Mouse (Mus musculus) forebrain, embryonic 15.5 days (tissue): ENCODE measurements around the gene Ube2r2. TPM values are rescaled to one million over a fixed set of nuclear protein-coding genes. Genes with fewer than 3 reads are reported as not detected.

ENCODE experiments used
- polyA plus RNA-seq: library from polyadenylated mRNA; unstranded; fragments of >200 nt; fragmentation: Nextera tagmentation; extraction: Ambion mirVana; gene quantifications from 2 replicates; pipeline ENCODE4 v1.2.1, GENCODE M21; 2015

The Ube2r2 gene
- polyA plus RNA-seq, 1 experiment from 2014 or later: 67.1 TPM

Other genes starting within 250 kb of the Ube2r2 start
- not detected in 2 replicates for gene Spink4, start 215.7 kb upstream of the Ube2r2 start, polyA plus RNA-seq
- gene Bag1, start 187.4 kb upstream of the Ube2r2 start, polyA plus RNA-seq: 199 and 202 TPM in 2 replicates
- 170 and 178 TPM in 2 replicates for gene Chmp5, start 187.3 kb upstream of the Ube2r2 start, polyA plus RNA-seq
- 116 and 119 TPM in 2 replicates for gene Nfx1, start 164.8 kb upstream of the Ube2r2 start, polyA plus RNA-seq
- gene Aqp7, start 87.6 kb upstream of the Ube2r2 start, polyA plus RNA-seq: not detected in 2 replicates
- gene Aqp3, start 37.6 kb upstream of the Ube2r2 start, polyA plus RNA-seq: 0.51 TPM in 1 of 2 replicates, not detected in the other
- gene Nol6, start 11.3 kb upstream of the Ube2r2 start, polyA plus RNA-seq: 35.3 and 36.2 TPM in 2 replicates
- 54.9 and 58.9 TPM in 2 replicates for gene Ubap2, start 139.4 kb downstream of the Ube2r2 start, polyA plus RNA-seq
- gene Dcaf12, start 179.1 kb downstream of the Ube2r2 start, polyA plus RNA-seq: 84.8 and 91.4 TPM in 2 replicates
- 69.2 and 73.5 TPM in 2 replicates for gene Ubap1, start 213.3 kb downstream of the Ube2r2 start, polyA plus RNA-seq